Mouse (Mus musculus) intestine, postnatal 0 days (tissue): ENCODE measurements around the gene Mrgprh. TPM values are rescaled to one million over a fixed set of nuclear protein-coding genes. Genes with fewer than 3 reads are reported as not detected.

ENCODE experiments used
- ATAC-seq: fragments of 200-750 bp; cut with Nextera tagmentation; 2 replicates; pipeline ENCODE4 v1.8.0; 2017; ENCODE audit warnings: mild to moderate bottlenecking, moderate TSS enrichment, moderate library complexity
- H3K27ac ChIP-seq: fragments of 300-500 bp; sonication (generic); 2 replicates; pipeline ENCODE4 v1.5.1; 2014; ENCODE audit warnings: mild to moderate bottlenecking, low read depth, low read length, moderate library complexity
- H3K27me3 ChIP-seq: fragments of 300-500 bp; sonication (generic); replicated peaks from 2 replicates; pipeline ENCODE4 v1.6.1; 2014; ENCODE audit warnings: low read length, mixed read lengths; ENCODE audit not compliant: control insufficient read depth, insufficient read depth
- H3K36me3 ChIP-seq: fragments of 300-500 bp; sonication (generic); 2 replicates; pipeline ENCODE4 v1.6.1; 2014; ENCODE audit warnings: mild to moderate bottlenecking, moderate library complexity; ENCODE audit not compliant: control insufficient read depth, insufficient read depth
- H3K4me1 ChIP-seq: fragments of 300-500 bp; sonication (generic); replicated peaks from 2 replicates; pipeline ENCODE4 v1.6.1; 2014; ENCODE audit warnings: antibody characterized with exemption, low read length, mixed read lengths; ENCODE audit not compliant: control insufficient read depth, insufficient read depth
- H3K4me2 ChIP-seq: fragments of 300-500 bp; sonication (generic); replicated peaks from 2 replicates; pipeline ENCODE4 v1.6.1; 2014; ENCODE audit warnings: low read depth, mild to moderate bottlenecking, moderate library complexity
- H3K4me3 ChIP-seq: fragments of 300-500 bp; sonication (generic); 2 replicates; pipeline ENCODE4 v1.5.1; 2014; ENCODE audit warnings: low read depth, low read length
- H3K9ac ChIP-seq: fragments of 300-500 bp; sonication (generic); 2 replicates; pipeline ENCODE4 v1.6.1; 2014; ENCODE audit warnings: mild to moderate bottlenecking, low read depth, low read length
- H3K9me3 ChIP-seq: fragments of 300-500 bp; sonication (generic); 2 replicates; pipeline ENCODE4 v1.6.1; 2016; ENCODE audit warnings: mixed run types; ENCODE audit not compliant: control insufficient read depth
- CTCF ChIP-seq: sonication (generic); IDR thresholded peaks from 2 replicates; pipeline ENCODE4 v1.5.1; 2016; ENCODE audit warnings: low read depth, mild to moderate bottlenecking, control low read depth, antibody characterized with exemption, moderate library complexity
- WGBS: fragments of 180-500 bp; shearing (Covaris S2); extraction: QIAGEN DNeasy Blood & Tissue Kit; methylation state at CpG from one replicate; pipeline ENCODE4 v1.1.7; 2014; 5-methylcytosine and 5-hydroxymethylcytosine counted together
- polyA plus RNA-seq: library from polyadenylated mRNA; unstranded; fragments of >200 nt; fragmentation: Nextera tagmentation; extraction: Ambion mirVana; gene quantifications from 2 replicates; pipeline ENCODE4 v1.2.1, GENCODE M21; 2015

The Mrgprh gene
- polyA plus RNA-seq, 1 experiment from 2014 or later = not detected

GRCm38 (mm10) chr17:12859006-12859520 is 16.8 kb upstream of the Mrgprh start:
- Histone ChIP-seq H3K9me3 (no peaks in the 10 kb centered on the region), H3K27ac (no peak overlapping the region), H3K4me2 (no peak overlapping the region), H3K9ac (no peak overlapping the region), H3K36me3 (no peaks in the 10 kb centered on the region), H3K4me1 (no peaks in the 10 kb centered on the region), H3K4me3 (no peak overlapping the region), H3K27me3 (no peaks in the 10 kb centered on the region)
- no peak for TF ChIP-seq CTCF
- no peak for ATAC-seq
- 52% methylated on average over 8 of the region's 8 CpGs for WGBS

DNA sequence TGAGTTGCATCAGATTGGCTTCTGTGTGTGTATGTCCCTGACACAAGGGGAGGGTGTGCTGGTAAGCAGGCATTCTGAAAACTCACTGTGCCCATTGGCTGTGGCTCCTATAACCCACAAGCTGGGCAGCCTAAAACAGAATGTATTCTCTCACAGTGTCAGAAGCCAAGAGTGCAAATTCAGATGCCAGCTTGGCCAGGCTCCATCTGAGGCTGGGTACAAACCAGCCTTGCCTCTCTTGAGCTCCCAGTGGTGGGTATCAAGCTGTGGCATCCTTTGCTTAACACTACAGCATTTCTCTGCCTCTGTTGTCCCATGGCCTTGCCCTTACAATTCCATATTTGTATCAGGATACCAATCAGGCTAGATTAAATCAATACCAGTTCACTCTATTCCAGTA is 11.7 kb upstream of the Mrgprh start:
- Histone ChIP-seq H3K27ac (no peak overlapping the region), H3K4me1 (no peaks in the 10 kb centered on the region), H3K9me3 (no peaks in the 10 kb centered on the region), H3K36me3 (no peaks in the 10 kb centered on the region), H3K4me2 (no peak overlapping the region), H3K4me3 (no peak overlapping the region), H3K27me3 (no peaks in the 10 kb centered on the region), H3K9ac (no peak overlapping the region)
- ATAC-seq = no peak
- no peak for TF ChIP-seq CTCF

DNA sequence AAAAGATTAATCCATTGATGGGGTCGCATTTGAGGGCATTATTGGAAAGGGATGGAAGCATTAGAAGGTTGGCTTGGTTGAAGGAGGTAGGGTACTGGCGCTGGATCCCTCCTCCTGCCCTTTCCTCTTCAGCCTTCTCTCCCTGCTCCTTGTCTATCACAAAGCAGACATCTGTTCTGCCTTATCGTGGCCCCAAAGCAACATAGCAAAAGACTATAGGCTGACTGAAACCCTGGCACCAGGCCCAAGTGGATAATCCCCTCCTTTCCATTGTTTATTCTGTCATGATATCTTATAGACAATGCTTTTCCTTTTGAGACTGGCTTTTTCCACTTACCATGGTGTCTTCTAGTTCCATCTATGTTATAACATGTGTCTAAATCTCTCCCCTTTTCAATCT is 10.4 kb upstream of the Mrgprh start:
- no peak overlapping the region for H3K4me2 ChIP-seq
- ATAC-seq = no peak
- no peak overlapping the region for H3K9ac ChIP-seq
- no peaks in the 10 kb centered on the region for H3K36me3 ChIP-seq
- H3K27me3 ChIP-seq = no peaks in the 10 kb centered on the region
- 61% methylated on average over 3 of the region's 3 CpGs for WGBS
- no peaks in the 10 kb centered on the region for H3K9me3 ChIP-seq
- no peak for TF ChIP-seq CTCF
- no peak overlapping the region for H3K4me3 ChIP-seq
- H3K4me1 ChIP-seq = no peaks in the 10 kb centered on the region
- H3K27ac ChIP-seq = no peak overlapping the region

GRCm38 (mm10) chr17:12866853-12867252 is 9.0 kb upstream of the Mrgprh start:
- no peak overlapping the region for H3K4me3 ChIP-seq
- no peaks in the 10 kb centered on the region for H3K9me3 ChIP-seq
- no peaks in the 10 kb centered on the region for H3K4me1 ChIP-seq
- 84% methylated on average over 10 of the region's 10 CpGs for WGBS
- no peak for TF ChIP-seq CTCF
- H3K27me3 ChIP-seq = no peaks in the 10 kb centered on the region
- no peaks in the 10 kb centered on the region for H3K36me3 ChIP-seq
- no peak overlapping the region for H3K4me2 ChIP-seq
- no peak overlapping the region for H3K27ac ChIP-seq
- no peak overlapping the region for H3K9ac ChIP-seq
- ATAC-seq = no peak

DNA sequence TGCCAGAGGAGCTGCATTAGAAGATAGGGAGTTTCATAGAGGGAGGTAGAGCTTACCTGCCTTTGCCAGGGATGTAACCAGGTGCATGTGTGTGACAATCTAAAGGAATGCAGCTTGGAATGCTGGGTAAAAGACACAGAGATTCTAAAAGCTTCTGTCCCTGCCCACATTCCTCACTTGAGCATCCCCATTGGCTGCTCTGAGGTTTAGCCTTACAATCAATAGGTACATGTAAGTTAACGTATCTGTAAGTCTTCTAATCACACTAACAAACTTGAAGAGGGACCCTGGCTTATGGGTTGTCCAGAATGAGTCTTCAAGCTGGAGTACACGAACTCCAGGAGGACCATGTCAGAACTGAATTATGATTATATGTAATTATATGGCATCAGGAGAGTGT is 7.8 kb upstream of the Mrgprh start, which contains the start of gene Mas1:
Gene Mas1, minus strand, starts transcription at position 101 of the 400 bp plus-strand sequence.
- no peaks in the 10 kb centered on the region for H3K9me3 ChIP-seq
- H3K4me1 ChIP-seq = no peaks in the 10 kb centered on the region
- H3K27ac ChIP-seq = no peak within 1 kb of the TSS
- no peak within 1 kb of the TSS for H3K9ac ChIP-seq
- H3K36me3 ChIP-seq = no peaks in the 10 kb centered on the region
- no peak for TF ChIP-seq CTCF
- no peak within 1 kb of the TSS for H3K4me2 ChIP-seq
- no peak for ATAC-seq
- 23% methylated on average over 2 of the region's 2 CpGs for WGBS
- no peak within 1 kb of the TSS for H3K4me3 ChIP-seq
- no peaks in the 10 kb centered on the region for H3K27me3 ChIP-seq

DNA sequence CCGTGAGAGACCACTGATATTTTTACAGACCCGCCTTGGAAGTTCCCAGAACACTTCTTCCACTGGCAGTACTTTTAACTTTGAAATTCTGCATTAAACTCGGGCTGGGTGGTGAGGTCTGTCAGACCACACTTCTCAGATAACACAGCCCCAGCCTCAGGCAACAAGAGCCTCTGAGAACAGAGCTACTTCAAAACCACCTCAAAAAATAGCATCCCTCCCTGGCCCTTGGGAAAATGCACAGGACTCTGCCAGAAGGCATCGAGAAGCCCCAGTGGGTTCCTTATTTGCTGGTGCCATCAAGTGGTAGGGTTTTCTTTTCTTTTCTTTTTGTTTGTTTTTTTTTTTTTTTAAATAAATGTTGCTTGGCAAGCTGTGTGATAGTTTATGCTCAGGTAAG is 7.2 kb upstream of the Mrgprh start:
- no peak overlapping the region for H3K4me3 ChIP-seq
- no peak overlapping the region for H3K9ac ChIP-seq
- no peaks in the 10 kb centered on the region for H3K27me3 ChIP-seq
- no peaks in the 10 kb centered on the region for H3K9me3 ChIP-seq
- no peak overlapping the region for H3K4me2 ChIP-seq
- WGBS = 21% methylated on average over 4 of the region's 4 CpGs
- H3K4me1 ChIP-seq = no peaks in the 10 kb centered on the region
- ATAC-seq = no peak
- no peak overlapping the region for H3K27ac ChIP-seq
- H3K36me3 ChIP-seq = no peaks in the 10 kb centered on the region
- peak; percentile 8; the same call in 1 of the 2 replicates for TF ChIP-seq CTCF
